Mouse (Mus musculus) liver, embryonic 12.5 days (tissue): ENCODE data around the gene Prnp. TPM values are rescaled to one million over a fixed set of nuclear protein-coding genes. Genes with fewer than 3 reads are reported as not detected.

Experiments used
- ATAC-seq: fragments of 200-750 bp; cut with Nextera tagmentation; 2 replicates; pipeline ENCODE4 v1.8.0; 2017; ENCODE audit warnings: moderate number of reproducible peaks, mild to moderate bottlenecking, moderate library complexity
- H3K27ac ChIP-seq: fragments of 300-500 bp; sonication (generic); 2 replicates; pipeline ENCODE4 v1.5.1; 2016; ENCODE audit warnings: mild to moderate bottlenecking
- H3K27me3 ChIP-seq: fragments of 300-500 bp; sonication (generic); replicated peaks from 2 replicates; pipeline ENCODE4 v1.6.1; 2016; ENCODE audit warnings: mild to moderate bottlenecking, moderate library complexity
- H3K36me3 ChIP-seq: fragments of 300-500 bp; sonication (generic); 2 replicates; pipeline ENCODE4 v1.6.1; 2016; ENCODE audit warnings: mild to moderate bottlenecking, moderate library complexity
- H3K4me1 ChIP-seq: fragments of 300-500 bp; sonication (generic); 2 replicates; pipeline ENCODE4 v1.6.1; 2016
- H3K4me2 ChIP-seq: fragments of 300-500 bp; sonication (generic); 2 replicates; pipeline ENCODE4 v1.6.1; 2016; ENCODE audit warnings: mild to moderate bottlenecking, moderate library complexity
- H3K4me3 ChIP-seq: fragments of 300-500 bp; sonication (generic); 2 replicates; pipeline ENCODE4 v1.5.1; 2016; ENCODE audit warnings: mild to moderate bottlenecking, moderate library complexity
- H3K9ac ChIP-seq: fragments of 300-500 bp; sonication (generic); 2 replicates; pipeline ENCODE4 v1.6.1; 2016; ENCODE audit warnings: mild to moderate bottlenecking, moderate library complexity
- H3K9me3 ChIP-seq: fragments of 300-500 bp; sonication (generic); replicated peaks from 2 replicates; pipeline ENCODE4 v1.6.1; 2016; ENCODE audit warnings: mild to moderate bottlenecking, moderate library complexity
- whole genome bisulfite sequencing: fragments of 180-500 bp; shearing (Covaris S2); methylation state at CpG from one replicate; pipeline ENCODE4 v1.1.7; 2016; ENCODE audit not compliant: insufficient replicate concordance; 5-methylcytosine and 5-hydroxymethylcytosine counted together
- polyA plus RNA-seq: library from polyadenylated mRNA; unstranded; fragments of >200 nt; fragmentation: Nextera tagmentation; extraction: Ambion mirVana; gene quantifications from 2 replicates; pipeline ENCODE4 v1.2.1, GENCODE M21; 2016

The Prnp gene
- polyA plus RNA-seq: 37.8 and 37.9 TPM in 2 replicates

DNA sequence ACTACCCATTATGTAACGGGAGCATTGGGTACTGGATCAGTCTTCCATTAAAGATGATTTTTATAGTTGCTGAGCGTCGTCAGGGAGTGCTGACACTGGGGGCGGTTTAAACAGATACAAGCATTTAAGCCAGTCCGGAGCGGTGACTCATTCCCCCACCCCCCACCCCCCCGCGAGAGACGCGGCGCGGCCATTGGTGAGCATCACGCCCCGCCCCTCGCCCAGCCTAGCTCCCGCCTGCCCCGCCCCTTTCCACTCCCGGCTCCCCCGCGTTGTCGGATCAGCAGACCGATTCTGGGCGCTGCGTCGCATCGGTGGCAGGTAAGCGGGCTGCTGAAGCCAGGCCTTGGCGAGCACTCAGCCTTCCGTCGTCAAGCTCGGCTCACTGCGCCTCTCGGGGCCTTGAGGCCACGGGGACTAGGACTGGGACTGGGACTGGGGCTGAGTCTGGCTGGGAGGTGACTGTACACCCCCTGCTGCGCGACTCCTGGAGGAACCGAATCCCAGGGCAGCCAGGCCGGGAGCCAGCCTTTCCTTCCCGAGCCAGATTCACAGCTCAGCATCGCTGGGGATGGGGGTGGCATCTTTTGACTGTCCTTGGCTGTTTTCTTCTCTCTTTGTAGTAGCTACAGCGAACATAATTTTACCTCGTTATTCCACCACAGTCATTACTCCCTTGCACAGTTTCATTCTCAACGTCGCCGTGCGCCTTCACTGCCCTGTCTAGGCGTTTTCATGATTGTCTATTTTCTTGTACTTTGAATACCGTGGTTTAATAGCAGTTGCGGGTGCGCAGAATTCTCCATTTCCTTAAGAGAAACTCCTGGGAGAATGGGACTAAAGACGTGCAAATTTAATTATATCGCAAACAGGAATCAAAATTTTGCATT is at the start of gene Prnp, which contains the start of gene Prn:
Gene Prnp (plus strand): TSS at position 246 of the 890 bp plus-strand sequence.
Gene Prn (plus strand): TSS at position 275 of the 890 bp plus-strand sequence.
- peaks cover 46% of the 10 kb centered on the region for H3K4me1 ChIP-seq
- no peaks in the 10 kb centered on the region for H3K9me3 ChIP-seq
- H3K4me2 ChIP-seq: peak within 1 kb of the TSS; percentile 87
- H3K27me3 ChIP-seq: no peaks in the 10 kb centered on the region
- H3K36me3 ChIP-seq: peaks cover 4% of the 10 kb centered on the region; the same call in 1 of the 2 replicates
- 6% methylated on average over 50 of the region's 52 CpGs for WGBS
- peak within 1 kb of the TSS; percentile 80 for H3K4me3 ChIP-seq
- peak; percentile 88 for ATAC-seq
- peak within 1 kb of the TSS; percentile 87 for H3K27ac ChIP-seq
- peak within 1 kb of the TSS; percentile 92 for H3K9ac ChIP-seq

GRCm38 (mm10) chr2:131862617-131863275 is 47.0 kb upstream of the Prnp start:
- no peak overlapping the region for H3K9ac ChIP-seq
- no peak overlapping the region for H3K4me2 ChIP-seq
- H3K4me3 ChIP-seq: no peak overlapping the region
- no peak for ATAC-seq
- no peak overlapping the region for H3K27ac ChIP-seq
- no peaks in the 10 kb centered on the region for H3K9me3 ChIP-seq
- H3K27me3 ChIP-seq: peaks cover 10% of the 10 kb centered on the region; the same call in 1 of the 2 replicates
- peaks cover 26% of the 10 kb centered on the region for H3K4me1 ChIP-seq
- H3K36me3 ChIP-seq: no peaks in the 10 kb centered on the region
- 61% methylated on average over 3 of the region's 3 CpGs for WGBS

GRCm38 (mm10) chr2:131863472-131863871 is 46.3 kb upstream of the Prnp start:
- Histone ChIP-seq H3K27me3 (peaks cover 8% of the 10 kb centered on the region; the same call in 1 of the 2 replicates), H3K4me2 (no peak overlapping the region), H3K4me3 (no peak overlapping the region), H3K36me3 (no peaks in the 10 kb centered on the region), H3K4me1 (peaks cover 26% of the 10 kb centered on the region), H3K9me3 (no peaks in the 10 kb centered on the region), H3K27ac (0 out of 2 replicates have a peak overlapping the region, but pooled peaks have one; percentile 32), H3K9ac (no peak overlapping the region)
- ATAC-seq: no peak
- 63% methylated on average over 3 of the region's 3 CpGs for WGBS

- Histone ChIP-seq H3K27me3 (no peaks in the 10 kb centered on the region; the same call in 1 of the 2 replicates), H3K4me2 (no peak overlapping the region), H3K27ac (peak overlapping the region; percentile 32; the same call in 1 of the 2 replicates), H3K4me1 (peaks cover 26% of the 10 kb centered on the region), H3K9me3 (no peaks in the 10 kb centered on the region), H3K9ac (no peak overlapping the region), H3K4me3 (no peak overlapping the region), H3K36me3 (no peaks in the 10 kb centered on the region)
- ATAC-seq: peak; percentile 84
- 53% methylated on average over 2 of the region's 2 CpGs for WGBS
These were observed 45.4 kb upstream of the Prnp start for GRCm38 (mm10) chr2:131864262-131864796.

- H3K4me3 ChIP-seq: no peak overlapping the region
- no peaks in the 10 kb centered on the region for H3K9me3 ChIP-seq
- no peak overlapping the region for H3K9ac ChIP-seq
- H3K36me3 ChIP-seq: no peaks in the 10 kb centered on the region
- H3K4me2 ChIP-seq: no peak overlapping the region
- H3K4me1 ChIP-seq: peaks cover 26% of the 10 kb centered on the region
- no peak for ATAC-seq
- no peaks in the 10 kb centered on the region for H3K27me3 ChIP-seq
- no peak overlapping the region for H3K27ac ChIP-seq
These were observed 43.1 kb upstream of the Prnp start for GRCm38 (mm10) chr2:131866676-131867075.

DNA sequence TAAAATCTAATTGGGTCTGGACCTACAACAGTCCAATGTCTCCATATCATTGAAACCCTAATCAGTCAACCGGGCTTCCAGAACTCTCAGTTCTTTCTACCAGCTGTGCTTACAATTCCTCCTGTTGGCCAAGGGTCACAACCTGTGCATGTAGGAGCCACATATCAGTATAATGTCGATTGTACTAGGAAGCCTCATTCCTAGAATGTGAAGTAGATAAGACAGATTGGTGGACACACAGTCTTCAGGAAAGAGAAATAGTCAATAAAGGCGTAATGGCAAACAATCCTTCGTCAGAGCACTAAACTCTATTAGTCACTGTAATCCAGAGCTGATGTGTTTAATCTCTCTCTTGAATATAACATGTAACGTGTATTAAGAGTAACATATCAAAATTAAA is 40.7 kb upstream of the Prnp start:
- WGBS: 73% methylated on average over 5 of the region's 5 CpGs
- no peak overlapping the region for H3K4me2 ChIP-seq
- ATAC-seq: no peak

DNA sequence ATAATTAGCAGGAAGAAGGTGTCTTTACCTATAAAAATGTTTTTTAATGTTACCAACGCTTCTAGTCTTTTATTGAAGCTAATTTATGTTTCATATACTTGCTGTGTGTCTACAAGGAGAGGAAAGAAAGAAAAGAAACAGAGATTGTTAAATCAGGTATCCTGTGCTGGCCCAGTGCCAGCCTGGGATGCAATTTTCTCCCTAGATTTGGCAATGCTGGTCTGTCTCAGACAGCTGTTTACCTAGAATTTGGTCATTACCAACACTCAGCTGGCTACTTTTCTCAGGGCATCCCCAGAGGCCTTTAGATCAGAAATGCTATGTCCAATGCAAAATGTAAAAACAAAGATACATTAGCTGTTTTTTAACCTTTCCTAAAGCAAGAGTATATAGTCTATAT is 36.4 kb upstream of the Prnp start:
- no peak for ATAC-seq
- Histone ChIP-seq H3K36me3 (no peaks in the 10 kb centered on the region), H3K4me3 (no peak overlapping the region), H3K4me2 (no peak overlapping the region), H3K9ac (no peak overlapping the region), H3K9me3 (no peaks in the 10 kb centered on the region), H3K27ac (no peak overlapping the region), H3K27me3 (peaks cover 9% of the 10 kb centered on the region; the same call in 1 of the 2 replicates), H3K4me1 (no peaks in the 10 kb centered on the region)
- 42% methylated on average over 1 of the region's 1 CpGs for WGBS

More for the DNA sequence above, 40.7 kb upstream of the Prnp start:
- H3K4me1 ChIP-seq: peaks cover 11% of the 10 kb centered on the region
- H3K36me3 ChIP-seq: no peaks in the 10 kb centered on the region
- no peak overlapping the region for H3K4me3 ChIP-seq
- H3K27me3 ChIP-seq: peaks cover under 1% of the 10 kb centered on the region; the same call in 1 of the 2 replicates
- no peaks in the 10 kb centered on the region for H3K9me3 ChIP-seq
- H3K27ac ChIP-seq: no peak overlapping the region
- H3K9ac ChIP-seq: no peak overlapping the region

DNA sequence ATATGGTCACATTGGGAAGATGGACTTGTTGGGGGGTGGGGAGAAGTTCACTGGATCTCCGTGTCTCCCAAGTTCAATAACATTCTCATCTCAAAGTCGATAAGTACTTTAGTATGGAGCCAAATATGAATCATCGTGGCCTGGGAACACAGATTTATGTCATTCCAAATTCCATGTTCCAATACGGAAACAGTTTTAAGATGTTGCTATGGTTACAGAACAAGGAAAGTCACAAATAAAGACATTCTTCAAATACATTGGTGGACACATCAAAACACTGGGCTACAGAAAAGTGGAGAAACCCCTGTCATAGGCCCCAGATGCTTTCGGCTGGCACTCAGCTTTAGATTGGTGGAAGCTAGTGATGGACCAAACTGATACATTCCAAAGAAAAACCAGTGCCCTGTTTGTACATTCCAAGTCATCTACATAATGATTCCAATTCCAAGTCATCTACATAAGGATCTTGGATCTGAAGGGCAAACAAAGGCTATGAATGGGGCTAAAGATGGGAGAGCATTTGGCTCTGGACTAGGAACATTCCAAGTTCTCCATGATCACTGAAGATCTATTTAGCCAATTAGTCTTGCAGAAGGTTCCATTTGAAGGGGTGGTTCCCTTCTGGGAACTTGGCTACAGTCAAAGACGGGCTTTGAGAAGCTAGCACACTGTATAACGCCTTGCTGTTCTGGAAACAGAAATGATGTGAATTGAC is 33.0 kb upstream of the Prnp start:
- H3K4me2 ChIP-seq: no peak overlapping the region
- H3K27ac ChIP-seq: no peak overlapping the region
- no peaks in the 10 kb centered on the region for H3K4me1 ChIP-seq
- H3K9ac ChIP-seq: no peak overlapping the region
- H3K9me3 ChIP-seq: no peaks in the 10 kb centered on the region
- 76% methylated on average over 7 of the region's 7 CpGs for WGBS
- ATAC-seq: no peak
- no peaks in the 10 kb centered on the region for H3K36me3 ChIP-seq
- H3K4me3 ChIP-seq: no peak overlapping the region
- H3K27me3 ChIP-seq: peaks cover 9% of the 10 kb centered on the region; the same call in 1 of the 2 replicates

- 56% methylated on average over 4 of the region's 4 CpGs for WGBS
- Histone ChIP-seq H3K27ac (no peak overlapping the region), H3K4me1 (no peaks in the 10 kb centered on the region), H3K9ac (no peak overlapping the region), H3K27me3 (peaks cover 10% of the 10 kb centered on the region; the same call in 1 of the 2 replicates), H3K4me3 (no peak overlapping the region), H3K9me3 (no peaks in the 10 kb centered on the region), H3K4me2 (no peak overlapping the region), H3K36me3 (no peaks in the 10 kb centered on the region)
- no peak for ATAC-seq
These were observed 28.0 kb upstream of the Prnp start for GRCm38 (mm10) chr2:131881766-131882165.

DNA sequence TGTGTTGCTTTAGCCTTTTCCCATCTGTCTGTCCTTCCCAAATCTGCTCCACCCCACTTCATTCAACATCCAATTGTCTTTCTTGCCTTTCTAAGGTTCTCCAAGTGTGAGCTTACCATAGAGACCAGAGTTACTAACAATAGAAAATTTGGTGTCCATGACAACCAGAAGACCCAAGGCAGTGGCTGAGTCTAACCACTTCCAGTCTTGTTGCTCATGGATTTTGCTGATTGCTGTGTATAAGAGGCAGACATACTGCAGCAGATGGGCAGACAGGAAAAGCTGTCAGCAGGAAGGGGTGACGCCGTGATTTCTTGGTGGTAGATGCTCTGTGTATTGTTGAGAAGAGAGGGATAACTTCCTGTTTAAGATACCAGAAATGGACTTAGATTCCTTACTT is 26.6 kb upstream of the Prnp start:
- H3K4me3 ChIP-seq: no peak overlapping the region
- no peak overlapping the region for H3K9ac ChIP-seq
- no peaks in the 10 kb centered on the region for H3K9me3 ChIP-seq
- 27% methylated on average over 2 of the region's 2 CpGs for WGBS
- H3K27ac ChIP-seq: no peak overlapping the region
- peaks cover 14% of the 10 kb centered on the region; the same call in 1 of the 2 replicates for H3K27me3 ChIP-seq
- no peak for ATAC-seq
- H3K36me3 ChIP-seq: no peaks in the 10 kb centered on the region
- H3K4me2 ChIP-seq: no peak overlapping the region
- no peaks in the 10 kb centered on the region for H3K4me1 ChIP-seq

DNA sequence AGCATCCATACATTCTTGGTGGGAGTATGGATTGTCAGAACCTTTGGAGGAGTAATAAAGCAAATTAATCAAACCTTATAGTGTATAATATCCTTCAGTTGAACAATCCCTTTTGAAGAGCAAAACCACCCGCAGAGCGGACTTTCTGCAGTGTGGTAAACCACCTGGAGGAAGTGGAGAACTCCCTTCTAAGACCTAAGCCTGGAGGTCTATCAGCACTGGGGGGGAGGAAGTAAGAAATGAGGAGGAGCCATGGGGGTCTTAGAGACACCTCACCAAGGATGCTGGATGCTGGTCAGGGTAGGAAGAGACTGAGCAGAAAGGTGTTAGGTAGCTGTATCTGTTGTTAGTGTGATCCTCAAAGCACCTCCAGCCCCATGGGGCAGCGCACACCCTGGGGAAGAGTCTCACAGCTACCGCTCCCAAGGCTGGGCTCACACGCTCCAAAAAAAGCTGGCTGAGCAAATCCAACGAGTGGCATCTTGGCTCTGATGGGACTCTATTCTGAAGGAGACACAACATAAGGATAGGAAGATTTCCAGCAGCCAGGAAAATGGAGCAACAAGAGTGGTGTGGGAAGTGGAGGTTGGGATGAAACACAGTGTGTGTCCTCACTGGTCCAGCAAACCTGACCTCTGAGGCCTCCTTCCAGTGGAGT is 23.1 kb upstream of the Prnp start:
- Histone ChIP-seq H3K36me3 (no peaks in the 10 kb centered on the region), H3K27ac (no peak overlapping the region), H3K9ac (no peak overlapping the region), H3K4me1 (peaks cover 6% of the 10 kb centered on the region; the same call in 1 of the 2 replicates), H3K4me3 (no peak overlapping the region), H3K4me2 (no peak overlapping the region), H3K9me3 (no peaks in the 10 kb centered on the region), H3K27me3 (peaks cover 23% of the 10 kb centered on the region)
- WGBS: 53% methylated on average over 6 of the region's 6 CpGs
- no peak for ATAC-seq
